Mouse (Mus musculus) cerebellum, adult 2 months (tissue): ENCODE results near the gene Arrb1. TPM values are rescaled to one million over a fixed set of nuclear protein-coding genes. Genes with fewer than 3 reads are reported as not detected.
A peak's percentile ranks its signal among the peaks of the same experiment; 100 is the strongest.
"Not testable (repeated sequence)": the region's sequence is repeated elsewhere in the genome, so short reads cannot be mapped to it uniquely, and the experiment has no call there.

Experiments
- DNase-seq, 2 experiments: peaks; one replicate each; pipeline ENCODE4 v3.0.0; 2021
- H3K27ac ChIP-seq: fragments of 200-500 bp; 2 replicates; pipeline ENCODE4 v1.5.1; 2012; ENCODE audit warnings: low read length, control low read depth, inconsistent platforms; ENCODE audit not compliant: insufficient read depth
- H3K27me3 ChIP-seq: fragments of 200-500 bp; 2 replicates; pipeline ENCODE4 v1.6.1; 2012; ENCODE audit warnings: inconsistent platforms, mild to moderate bottlenecking, low read length, moderate library complexity; ENCODE audit not compliant: control insufficient read depth, insufficient read depth
- H3K4me1 ChIP-seq: fragments of 200-500 bp; 2 replicates; pipeline ENCODE4 v1.6.1; 2011; ENCODE audit warnings: low read length; ENCODE audit not compliant: control insufficient read depth, insufficient read depth
- H3K4me3 ChIP-seq: fragments of 200-500 bp; replicated peaks from 2 replicates; pipeline ENCODE3; 2011; ENCODE audit warnings: mild to moderate bottlenecking, low read depth, low read length, control low read depth; ENCODE audit not compliant: insufficient read depth
- CTCF ChIP-seq: fragments of 200-500 bp; IDR thresholded peaks from 2 replicates; pipeline ENCODE4 v1.5.1; 2011; ENCODE audit warnings: low read depth, mild to moderate bottlenecking, control low read depth, low read length, moderate library complexity, borderline replicate concordance; ENCODE audit not compliant: insufficient read depth
- POLR2A ChIP-seq: fragments of 200-500 bp; IDR thresholded peaks from 2 replicates; pipeline ENCODE4 v1.6.1; 2011; ENCODE audit warnings: low read length, control low read depth, borderline replicate concordance; ENCODE audit not compliant: insufficient read depth
- WGBS: fragments of 180-500 bp; shearing (Covaris S2); methylation state at CpG from one replicate; pipeline ENCODE4 v1.1.7; 2018; 5-methylcytosine and 5-hydroxymethylcytosine counted together
- polyA plus RNA-seq: library from polyadenylated mRNA; depleted of rRNA; stranded (reverse); fragments of >200 nt; gene quantifications from 2 replicates; pipeline ENCODE4 v1.2.3, GENCODE M21; 2012; rRNA removed

Arrb1 gene
- polyA plus RNA-seq: 111 and 115 TPM in 2 replicates

DNA sequence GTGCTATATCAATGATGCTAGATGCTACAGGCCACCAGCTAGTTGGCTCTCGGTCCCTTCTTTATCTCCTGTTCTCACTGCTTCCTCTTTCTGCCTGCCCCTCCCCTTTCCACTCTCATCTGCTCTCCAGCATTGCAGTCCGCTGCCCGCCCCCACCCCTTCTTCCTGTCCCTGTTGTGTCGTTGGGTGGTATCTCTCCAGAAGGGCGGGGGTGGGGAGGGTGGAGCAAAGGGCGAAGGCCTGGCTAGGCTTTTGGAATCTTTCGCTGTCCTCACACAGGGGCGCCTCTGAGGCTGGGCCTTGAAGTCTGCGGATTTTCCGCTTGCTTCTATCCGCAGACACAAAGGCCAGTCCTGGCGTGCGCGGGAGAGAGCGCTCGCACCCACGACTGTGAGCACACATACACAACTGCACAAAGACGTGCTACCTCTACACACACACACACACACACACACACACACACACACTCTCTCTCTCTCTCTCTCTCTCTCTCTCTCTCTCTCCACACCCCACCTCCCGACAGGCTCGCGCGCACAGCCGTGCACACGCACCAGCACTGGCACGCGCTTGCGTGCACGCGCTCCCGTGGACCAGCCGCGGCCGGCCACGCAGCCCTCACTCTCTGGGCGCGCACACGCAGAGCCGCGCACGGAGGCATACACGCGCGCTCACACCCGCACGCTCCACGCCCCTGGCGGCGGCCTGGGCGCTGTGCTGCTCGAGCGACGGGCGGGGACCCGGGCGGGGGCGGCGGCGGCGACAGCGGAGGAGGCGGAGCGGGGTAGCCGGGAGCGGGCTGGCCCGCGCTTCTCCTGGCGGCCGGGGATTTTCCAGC lies at the start of gene Arrb1:
TSS of gene Arrb1 (plus strand) at position 566 of the 835 bp plus-strand sequence.
- DNase-seq: peak; percentile 89 to 90
- under 1% methylated on average over 68 of the region's 68 CpGs for WGBS
- TF ChIP-seq CTCF: peak; percentile 33; the same call in 1 of the 2 replicates
- TF ChIP-seq POLR2A: peak; percentile 45
- Histone ChIP-seq H3K4me3 (peak within 1 kb of the TSS; percentile 80), H3K4me1 (peaks cover 17% of the 10 kb centered on the region), H3K27me3 (no peaks in the 10 kb centered on the region), H3K27ac (peak within 1 kb of the TSS; percentile 67)

DNA sequence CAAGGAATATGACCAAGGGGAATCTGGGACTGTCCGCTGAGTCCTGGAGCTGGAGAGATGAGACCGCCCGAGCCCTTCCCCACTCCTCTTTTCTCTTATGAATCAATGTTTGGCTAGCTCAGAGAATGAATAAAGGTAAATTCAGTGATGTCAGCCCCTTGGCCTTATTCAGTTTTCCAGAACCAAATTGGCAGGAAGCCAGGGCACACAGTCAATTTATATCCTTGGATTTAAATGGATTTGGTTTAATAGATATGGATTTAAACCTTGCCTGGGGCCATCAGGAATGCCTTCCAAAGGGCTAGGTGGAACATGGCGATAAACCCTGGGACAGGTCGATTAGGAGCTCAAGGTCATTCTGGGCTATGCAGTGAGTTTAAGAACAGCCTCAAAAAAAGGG lies 45.6 kb upstream of the Arrb1 start:
- H3K4me3 ChIP-seq: no peak overlapping the region
- H3K4me1 ChIP-seq: no peaks in the 10 kb centered on the region
- H3K27ac ChIP-seq: no peak overlapping the region
- no peaks in the 10 kb centered on the region for H3K27me3 ChIP-seq
- DNase-seq: no peak
- TF ChIP-seq POLR2A (no peak), CTCF (no peak)
- 86% methylated on average over 5 of the region's 5 CpGs for WGBS

DNA sequence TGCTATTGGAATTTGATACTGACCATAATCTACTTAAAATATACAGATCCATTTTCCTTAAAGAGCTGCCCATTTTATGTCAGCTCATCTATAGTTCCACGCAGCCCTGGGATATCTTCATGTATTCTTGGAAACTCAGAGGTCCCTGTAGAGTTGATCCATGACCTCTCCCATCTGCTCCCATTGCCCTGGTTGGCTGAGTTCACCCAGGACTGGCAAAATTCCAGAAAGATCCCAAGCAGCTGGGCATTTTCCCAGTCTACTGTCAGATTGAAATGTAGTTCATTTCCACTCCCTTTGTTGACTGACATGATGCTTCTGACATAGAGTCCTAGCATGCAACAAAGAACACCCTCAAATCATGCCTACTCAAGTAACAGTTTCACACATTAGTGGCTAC lies 36.1 kb upstream of the Arrb1 start:
- WGBS: 24% methylated on average over 1 of the region's 1 CpGs
- DNase-seq: no peak
- TF ChIP-seq POLR2A (no peak), CTCF (no peak)
- no peaks in the 10 kb centered on the region for H3K27me3 ChIP-seq
- H3K4me1 ChIP-seq: no peaks in the 10 kb centered on the region
- H3K27ac ChIP-seq: no peak overlapping the region
- no peak overlapping the region for H3K4me3 ChIP-seq

DNA sequence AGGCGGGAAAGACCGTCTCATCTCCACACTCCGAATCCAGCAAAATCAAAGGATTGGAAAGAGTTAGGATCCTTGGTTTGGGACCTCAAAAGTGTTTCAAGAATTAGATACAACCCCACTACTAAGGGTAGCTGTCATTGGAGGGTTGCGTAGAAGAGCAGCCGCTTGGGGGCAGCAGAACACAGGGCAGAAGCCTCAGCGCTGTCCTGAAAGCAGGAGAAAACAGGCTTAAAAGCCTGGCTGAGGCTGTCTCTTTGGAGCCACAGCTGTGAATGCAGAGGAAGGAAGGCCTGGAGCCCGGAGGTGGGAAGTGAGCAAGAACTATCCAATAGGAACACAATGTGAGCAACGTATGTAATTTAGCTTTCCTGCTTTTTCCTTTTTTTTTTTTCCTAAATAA lies 35.1 kb upstream of the Arrb1 start:
- Histone ChIP-seq H3K4me3 (no peak overlapping the region), H3K4me1 (no peaks in the 10 kb centered on the region), H3K27ac (no peak overlapping the region), H3K27me3 (no peaks in the 10 kb centered on the region)
- WGBS: 9% methylated on average over 8 of the region's 8 CpGs
- TF ChIP-seq POLR2A (no peak), CTCF (peak; percentile 96)
- peak; percentile 65 to 78 for DNase-seq

DNA sequence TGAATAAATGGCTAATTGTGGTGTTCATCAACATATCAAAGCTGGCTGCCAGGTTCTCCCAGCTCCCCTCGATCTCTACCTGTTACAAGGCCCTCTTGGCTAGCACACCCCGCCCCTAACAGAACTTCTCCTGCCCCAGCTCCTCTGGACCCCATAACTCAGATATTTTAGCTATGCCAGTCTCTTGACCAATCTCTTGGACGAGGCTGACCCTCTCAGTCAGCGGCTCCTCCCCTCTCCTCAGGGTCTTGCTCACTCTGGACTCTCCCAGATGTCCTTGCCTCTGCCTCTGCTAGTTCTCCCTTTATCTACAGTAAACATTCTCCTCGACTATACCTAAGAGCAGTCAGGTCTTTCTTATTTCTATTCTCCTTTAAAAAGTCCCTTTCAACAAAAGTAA lies 34.6 kb upstream of the Arrb1 start:
- Histone ChIP-seq H3K4me1 (no peaks in the 10 kb centered on the region), H3K27ac (no peak overlapping the region), H3K27me3 (no peaks in the 10 kb centered on the region), H3K4me3 (no peak overlapping the region)
- WGBS: 53% methylated on average over 5 of the region's 5 CpGs
- DNase-seq: no peak
- no peak for TF ChIP-seq POLR2A
- TF ChIP-seq CTCF: no peak

DNA sequence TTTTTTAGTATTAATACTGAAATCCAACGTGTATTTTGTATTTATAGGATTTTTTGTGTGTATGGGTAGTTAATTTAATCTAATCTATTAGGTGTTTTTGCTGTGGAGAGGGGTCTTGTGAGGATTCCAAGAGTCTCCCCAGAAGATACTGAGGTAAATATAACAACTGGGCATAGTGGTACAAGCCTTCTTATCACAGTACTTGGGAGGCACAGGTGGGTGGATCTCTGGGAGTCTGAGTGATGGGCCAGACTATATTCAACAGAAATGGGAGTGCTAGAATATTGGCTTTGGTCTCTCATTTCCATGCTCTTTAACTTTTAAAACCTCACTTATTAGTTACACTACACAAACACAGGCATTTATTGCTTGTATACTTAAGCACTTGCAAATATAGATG lies 34.1 kb upstream of the Arrb1 start:
- WGBS: 63% methylated on average over 1 of the region's 1 CpGs
- Histone ChIP-seq H3K4me3 (no peak overlapping the region), H3K27me3 (no peaks in the 10 kb centered on the region), H3K4me1 (no peaks in the 10 kb centered on the region), H3K27ac (no peak overlapping the region)
- no peak for TF ChIP-seq POLR2A
- no peak for TF ChIP-seq CTCF
- DNase-seq: no peak

DNA sequence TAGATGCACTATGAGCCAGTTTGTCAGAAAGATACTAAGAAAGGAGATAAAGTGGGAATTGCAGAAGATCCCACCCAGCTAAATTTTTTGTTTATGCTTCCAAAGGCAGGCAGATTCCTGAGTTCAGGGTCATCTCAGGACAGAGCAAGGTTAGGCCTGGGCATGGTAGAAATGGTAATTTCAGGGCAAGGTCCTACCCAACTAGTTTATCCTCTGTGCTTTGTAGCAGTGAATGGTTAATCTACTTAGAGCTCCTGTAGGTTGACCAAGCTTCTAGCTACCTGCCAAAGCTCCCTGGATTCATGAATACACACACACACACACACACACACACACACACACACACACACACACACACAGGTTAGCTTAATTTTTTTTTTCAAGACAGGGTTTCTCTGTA lies 30.7 kb upstream of the Arrb1 start:
- no peak overlapping the region for H3K27ac ChIP-seq
- TF ChIP-seq POLR2A (no peak), CTCF (no peak)
- DNase-seq: no peak
- no peaks in the 10 kb centered on the region for H3K27me3 ChIP-seq
- H3K4me3 ChIP-seq: no peak overlapping the region
- no peaks in the 10 kb centered on the region for H3K4me1 ChIP-seq

DNA sequence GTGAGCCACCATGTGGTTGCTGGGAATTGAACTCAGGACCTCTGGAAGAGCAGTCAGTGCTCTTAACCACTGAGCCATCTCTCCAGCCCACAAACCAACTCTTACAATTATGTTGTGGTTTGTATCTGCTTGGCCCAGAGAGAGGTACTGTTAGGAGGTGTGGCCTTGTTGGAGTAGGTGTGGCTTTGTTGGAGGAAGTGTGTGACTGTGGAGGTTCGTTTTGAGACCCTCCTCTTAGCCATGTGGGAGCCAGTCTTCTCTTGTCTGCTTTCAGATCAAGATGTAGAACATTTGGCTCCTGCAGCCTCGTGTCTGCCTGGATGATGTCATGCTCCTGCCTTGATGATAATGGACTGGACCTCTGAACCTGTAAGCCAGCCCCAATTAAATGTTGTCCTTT lies 27.1 kb upstream of the Arrb1 start:
- not testable (repeated sequence) for H3K27me3 ChIP-seq, DNase-seq, H3K27ac ChIP-seq, H3K4me1 ChIP-seq, H3K4me3 ChIP-seq
- WGBS: 29% methylated on average over 2 of the region's 2 CpGs

DNA sequence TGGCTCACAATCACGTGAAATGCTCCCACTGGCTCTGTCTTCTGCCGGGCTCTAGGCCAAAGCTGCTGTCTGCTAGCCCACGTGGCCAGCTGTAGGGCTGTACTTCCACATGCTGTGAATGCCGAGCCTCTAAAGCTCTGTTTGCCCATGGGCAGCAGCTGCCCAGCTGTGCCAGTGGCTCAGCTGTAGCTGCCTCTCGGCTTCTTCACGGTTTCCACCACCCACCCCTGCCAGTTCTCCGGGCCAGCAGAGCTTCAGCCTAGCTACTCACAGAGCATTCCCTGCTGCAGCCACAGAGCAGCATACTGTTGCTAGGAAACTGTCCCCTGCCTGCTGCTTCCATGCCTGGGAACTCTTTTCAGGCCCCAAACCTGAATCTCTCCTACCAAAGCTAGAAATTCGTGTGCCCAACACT lies 25.2 kb upstream of the Arrb1 start:
- peak in 1 of 2 experiments; percentile 25 for DNase-seq
- 8% methylated on average over 8 of the region's 8 CpGs for WGBS
- no peak overlapping the region for H3K27ac ChIP-seq
- no peaks in the 10 kb centered on the region for H3K4me1 ChIP-seq
- no peaks in the 10 kb centered on the region for H3K27me3 ChIP-seq
- no peak overlapping the region for H3K4me3 ChIP-seq
- TF ChIP-seq CTCF (no peak), POLR2A (no peak)
